Mouse (Mus musculus) limb, embryonic 11.5 days (tissue): ENCODE measurements around the gene Comtd1. TPM values are rescaled to one million over a fixed set of nuclear protein-coding genes. Genes with fewer than 3 reads are reported as not detected.

Experiments
- ATAC-seq: fragments of 200-750 bp; cut with Nextera tagmentation; 2 replicates; pipeline ENCODE4 v1.8.0; 2017; ENCODE audit warnings: low read depth; ENCODE audit not compliant: insufficient number of reproducible peaks, low FRiP score, low TSS enrichment
- DNase-seq: peaks from one replicate; pipeline ENCODE4 v3.0.0-alpha.2; 2015; ENCODE audit warnings: low spot score
- H3K27ac ChIP-seq: fragments of 300-500 bp; sonication (generic); replicated peaks from 2 replicates; pipeline ENCODE4 v1.5.1; 2014; ENCODE audit warnings: low read depth, mild to moderate bottlenecking, low read length
- H3K27me3 ChIP-seq: fragments of 300-500 bp; sonication (generic); 2 replicates; pipeline ENCODE4 v1.6.1; 2014; ENCODE audit warnings: mild to moderate bottlenecking, low read length, mixed read lengths; ENCODE audit not compliant: control insufficient read depth, insufficient read depth
- H3K36me3 ChIP-seq: fragments of 300-500 bp; sonication (generic); 2 replicates; pipeline ENCODE4 v1.6.1; 2014; ENCODE audit warnings: mild to moderate bottlenecking, low read length, moderate library complexity, mixed read lengths; ENCODE audit not compliant: control insufficient read depth, insufficient read depth
- H3K4me1 ChIP-seq: fragments of 300-500 bp; sonication (generic); 2 replicates; pipeline ENCODE4 v1.6.1; 2014; ENCODE audit warnings: low read length, mixed read lengths; ENCODE audit not compliant: control insufficient read depth, insufficient read depth
- H3K4me2 ChIP-seq: fragments of 300-500 bp; sonication (generic); 2 replicates; pipeline ENCODE4 v1.6.1; 2014; ENCODE audit warnings: low read depth, mild to moderate bottlenecking, moderate library complexity; ENCODE audit not compliant: severe bottlenecking
- H3K4me3 ChIP-seq: fragments of 300-500 bp; sonication (generic); 2 replicates; pipeline ENCODE4 v1.5.1; 2014; ENCODE audit warnings: low read depth, low read length
- H3K9ac ChIP-seq: fragments of 300-500 bp; sonication (generic); 2 replicates; pipeline ENCODE4 v1.6.1; 2014; ENCODE audit warnings: mild to moderate bottlenecking, low read length
- H3K9me3 ChIP-seq: fragments of 300-500 bp; sonication (generic); 2 replicates; pipeline ENCODE4 v1.6.1; 2016; ENCODE audit warnings: low read length; ENCODE audit not compliant: control insufficient read depth
- WGBS: fragments of 180-500 bp; shearing (Covaris S2); extraction: QIAGEN DNeasy Blood & Tissue Kit; methylation state at CpG from one replicate; pipeline ENCODE4 v1.1.7; 2014; 5-methylcytosine and 5-hydroxymethylcytosine counted together
- polyA plus RNA-seq: library from polyadenylated mRNA; unstranded; fragments of >200 nt; fragmentation: Nextera tagmentation; extraction: Ambion mirVana; gene quantifications from 2 replicates; pipeline ENCODE4 v1.2.1, GENCODE M21; 2014

Gene Comtd1
- polyA plus RNA-seq, 1 experiment from 2014 or later, result 18.7 TPM

GRCm38 (mm10) chr14:21801624-21802023 lies 47.2 kb downstream of the Comtd1 start:
- Histone ChIP-seq H3K27me3 (no peaks in the 10 kb centered on the region), H3K9me3 (no peaks in the 10 kb centered on the region), H3K4me3 (no peak overlapping the region), H3K27ac (no peak overlapping the region), H3K9ac (no peak overlapping the region), H3K4me1 (no peaks in the 10 kb centered on the region), H3K4me2 (no peak overlapping the region), H3K36me3 (no peaks in the 10 kb centered on the region; the same call in 1 of the 2 replicates)
- 87% methylated on average over 7 of the region's 7 CpGs for WGBS
- ATAC-seq (no peak), DNase-seq (no peak)

- no peak for DNase-seq
- Histone ChIP-seq H3K4me3 (no peak overlapping the region), H3K9ac (no peak overlapping the region), H3K4me1 (no peaks in the 10 kb centered on the region), H3K4me2 (no peak overlapping the region), H3K36me3 (no peaks in the 10 kb centered on the region; the same call in 1 of the 2 replicates), H3K27ac (no peak overlapping the region), H3K27me3 (no peaks in the 10 kb centered on the region), H3K9me3 (no peaks in the 10 kb centered on the region)
- no peak for ATAC-seq
- 98% methylated on average over 4 of the region's 4 CpGs for WGBS
Observed at GRCm38 (mm10) chr14:21800641-21801040, 48.1 kb downstream of the Comtd1 start.

Other genes with a start within 250 kb of the Comtd1 start
- gene Dupd1, start 134.4 kb downstream of the Comtd1 start, polyA plus RNA-seq, result 0.21 and 0.55 TPM in 2 replicates
- 9.7 and 11.4 TPM in 2 replicates for gene Samd8, start 98.4 kb downstream of the Comtd1 start, polyA plus RNA-seq
- gene Dusp13, start 97.8 kb downstream of the Comtd1 start, polyA plus RNA-seq, result 0.47 and 0.52 TPM in 2 replicates
- 298 and 313 TPM in 2 replicates for gene Vdac2, start 23.7 kb downstream of the Comtd1 start, polyA plus RNA-seq
- gene Zfp503, start 140.6 kb upstream of the Comtd1 start, polyA plus RNA-seq, result 12.8 and 16.1 TPM in 2 replicates
- 0.20 and 0.52 TPM in 2 replicates for gene Lrmda, start 170.7 kb upstream of the Comtd1 start, polyA plus RNA-seq